Mouse (Mus musculus): Measurements from ENCODE around the gene Smurf2.

Gene Smurf2

GRCm38 (mm10) chr11:106778589-106779387 is 141.7 kb downstream of the Smurf2 start:
- in situ Hi-C loops (cut with MboI; ENCODE audit: low sequenced_read_pairs): no loop called here

- in situ Hi-C loops (cut with MboI; ENCODE audit: low sequenced_read_pairs): no loop called here
Observed at GRCm38 (mm10) chr11:106778132-106778531, 142.4 kb downstream of the Smurf2 start.

- in situ Hi-C loops (cut with MboI; ENCODE audit: low sequenced_read_pairs): no loop called here
Observed at GRCm38 (mm10) chr11:106777395-106777794, 143.1 kb downstream of the Smurf2 start.

- in situ Hi-C loops (cut with MboI; ENCODE audit: low sequenced_read_pairs): no loop called here
Observed at GRCm38 (mm10) chr11:106776960-106777359, 143.6 kb downstream of the Smurf2 start.

GRCm38 (mm10) chr11:106773061-106773460 is 147.5 kb downstream of the Smurf2 start:
- in situ Hi-C loops (cut with MboI; ENCODE audit: low sequenced_read_pairs): loop anchor here (25.0 kb wide), 1 partner anchor 261 kb away; no protein-coding TSS in a partner anchor

- in situ Hi-C loops (cut with MboI; ENCODE audit: low sequenced_read_pairs): loop anchor here (25.0 kb wide), 1 partner anchor 258 kb away; no protein-coding TSS in a partner anchor
Observed at GRCm38 (mm10) chr11:106770195-106770974, 150.1 kb downstream of the Smurf2 start.

Data from CH12F3 (cell line).